Mouse (Mus musculus): ENCODE data around the gene Gfpt1. TPM values are rescaled to one million over a fixed set of nuclear protein-coding genes. Genes with fewer than 3 reads are reported as not detected.
"Not testable (repeated sequence)": the region's sequence is repeated elsewhere in the genome, so short reads cannot be mapped to it uniquely, and the experiment has no call there.

Gfpt1 gene
- total RNA-seq (2021), result 10 to 100 TPM; 32.3 to 32.7 TPM
- long read RNA-seq, experiment 1, full-length matches to known transcripts, result 17 of 25 reads
- long read RNA-seq, experiment 1, partial matches to known transcripts, result 2 of 25 reads
- long read RNA-seq, experiment 1, other reads (novel, unspliced or antisense), result 6 of 25 reads
- long read RNA-seq, experiment 2, full-length matches to known transcripts, result 16 of 25 reads
- long read RNA-seq, experiment 2, partial matches to known transcripts, result 1 of 25 reads
- long read RNA-seq, experiment 2, other reads (novel, unspliced or antisense), result 8 of 25 reads

DNA sequence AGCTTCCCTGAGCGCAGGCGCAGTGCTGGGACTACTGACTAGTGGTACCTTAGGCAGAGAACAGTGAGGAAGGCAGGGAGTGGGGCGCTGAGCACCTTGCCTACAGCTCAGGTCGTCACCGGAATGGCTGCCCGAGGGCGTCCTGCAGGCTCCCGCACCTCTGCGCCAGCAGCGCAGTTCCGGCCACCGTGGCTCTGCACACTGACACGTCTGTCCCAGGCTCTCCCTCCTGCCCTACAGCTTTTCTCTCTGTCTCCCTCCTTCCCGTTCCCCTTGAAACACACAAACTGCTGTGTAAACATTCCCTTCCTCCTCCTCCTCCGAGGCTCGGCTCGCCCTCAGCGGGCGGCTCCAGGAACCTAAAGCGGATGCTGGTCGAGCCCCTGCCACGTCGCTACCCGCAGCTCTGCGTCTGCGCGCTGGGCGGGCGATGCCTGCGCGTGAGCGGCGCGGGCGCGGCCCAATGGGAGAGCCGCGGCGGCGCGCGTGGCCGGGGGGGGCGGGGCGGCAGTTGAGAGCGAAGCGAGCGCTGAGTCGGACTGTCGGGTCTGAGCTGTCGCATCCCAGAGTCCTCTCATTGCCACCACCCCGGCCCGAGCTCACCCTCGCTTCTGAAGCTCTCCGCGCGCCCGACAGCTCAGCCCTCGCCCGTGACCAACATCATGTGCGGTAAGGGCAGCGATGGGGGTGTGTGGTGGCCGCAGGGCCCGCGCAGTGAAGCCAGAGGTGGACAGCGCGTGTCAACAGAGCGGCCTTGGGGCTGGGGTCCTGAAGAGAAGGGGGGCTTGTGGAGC, at the start of gene Gfpt1:
TSS of gene Gfpt1 (plus strand) at position 510 of the 794 bp plus-strand sequence.
- DNase-seq (ENCODE audit: low spot score), result peak; percentile 94

DNA sequence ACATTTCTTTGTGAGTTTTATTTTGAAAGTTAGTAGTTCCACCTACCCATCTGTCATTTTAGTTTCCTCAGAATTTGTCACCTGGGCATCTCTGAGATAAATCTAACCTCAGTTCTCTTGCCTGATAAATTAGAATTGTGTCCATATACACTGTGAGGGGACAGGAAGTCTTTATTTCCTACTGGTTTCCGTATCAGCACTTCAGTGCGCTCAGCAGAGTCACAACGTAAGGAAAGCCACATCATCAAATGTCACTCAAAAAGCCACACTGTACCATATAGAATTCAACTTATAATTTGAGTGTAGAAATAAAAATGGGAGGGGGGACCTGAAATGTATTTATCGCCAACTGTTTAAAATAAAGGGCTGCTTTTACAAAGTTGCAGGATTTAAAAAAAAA, 48.4 kb upstream of the Gfpt1 start:
- no peak for DNase-seq (ENCODE audit: low spot score)

DNA sequence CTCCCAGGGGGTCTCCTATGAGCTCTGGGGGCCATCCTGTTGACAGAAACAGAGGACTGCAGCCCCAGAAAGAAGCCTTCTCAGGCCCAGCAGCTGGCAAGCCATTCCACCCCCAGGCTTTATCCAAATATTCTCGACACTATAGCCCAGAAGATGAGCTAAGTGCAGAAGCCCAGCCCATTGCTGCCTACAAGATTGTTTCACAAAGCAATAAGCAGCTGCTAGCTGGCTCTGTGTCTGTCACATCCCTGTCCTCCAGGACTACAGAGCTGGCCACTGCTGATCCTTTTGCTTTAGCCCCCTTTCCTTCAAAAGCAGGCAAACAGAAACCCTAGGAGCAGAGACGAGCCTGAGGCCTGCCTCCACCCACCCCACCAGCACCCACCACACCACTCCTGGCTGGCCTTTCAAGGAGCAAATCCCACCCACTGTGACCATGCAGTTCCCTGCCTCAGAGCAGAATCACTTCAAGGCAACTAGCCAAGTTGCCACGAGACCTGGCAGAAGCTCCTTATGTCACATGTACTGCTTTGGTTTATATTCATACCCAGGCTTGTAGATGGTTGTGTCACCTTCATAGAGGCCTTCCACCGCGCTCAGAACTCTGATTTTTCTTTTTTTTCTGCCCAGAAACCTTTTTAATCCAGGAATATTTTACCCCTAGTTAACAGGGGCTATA, 45.9 kb upstream of the Gfpt1 start:
- DNase-seq (ENCODE audit: low spot score), result no peak

DNA sequence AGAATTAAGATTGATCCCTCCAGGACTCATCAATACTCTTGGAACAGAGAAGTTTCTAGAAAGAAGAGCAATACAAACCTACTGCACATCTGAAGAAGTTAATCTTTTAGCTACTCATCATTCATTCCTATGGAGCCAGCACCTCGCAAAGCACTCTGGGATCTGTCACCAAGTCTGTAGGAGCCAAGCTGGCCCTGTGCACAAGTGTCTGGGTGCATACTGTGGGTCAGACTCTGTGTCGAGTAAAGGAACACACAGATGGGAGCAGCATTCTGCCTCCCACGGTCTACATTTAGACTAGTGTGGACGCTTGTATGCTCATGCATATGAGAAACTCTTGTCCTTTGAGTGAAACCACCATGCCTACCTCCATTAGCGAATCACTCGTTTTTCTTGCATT, 45.3 kb upstream of the Gfpt1 start:
- DNase-seq (ENCODE audit: low spot score), result no peak

DNA sequence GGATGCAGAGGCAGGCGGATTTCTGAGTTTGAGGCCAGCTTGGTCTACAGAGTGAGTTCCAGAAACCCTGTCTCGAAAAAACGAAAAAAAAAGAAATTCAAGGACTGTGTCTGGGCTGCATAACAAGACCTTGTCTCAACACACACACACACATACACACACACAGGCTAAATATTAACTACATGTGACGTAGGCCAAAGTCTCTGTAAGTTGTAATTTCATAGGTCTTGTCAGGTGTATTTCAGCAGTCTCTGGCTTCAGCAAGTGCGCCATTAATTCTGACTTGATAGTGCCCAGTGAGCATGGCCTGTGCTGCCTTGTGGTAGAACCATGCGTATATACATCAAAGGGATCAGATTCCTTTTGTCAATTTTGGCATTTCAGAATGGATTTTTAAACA, 40.7 kb upstream of the Gfpt1 start:
- no peak for DNase-seq (ENCODE audit: low spot score)

DNA sequence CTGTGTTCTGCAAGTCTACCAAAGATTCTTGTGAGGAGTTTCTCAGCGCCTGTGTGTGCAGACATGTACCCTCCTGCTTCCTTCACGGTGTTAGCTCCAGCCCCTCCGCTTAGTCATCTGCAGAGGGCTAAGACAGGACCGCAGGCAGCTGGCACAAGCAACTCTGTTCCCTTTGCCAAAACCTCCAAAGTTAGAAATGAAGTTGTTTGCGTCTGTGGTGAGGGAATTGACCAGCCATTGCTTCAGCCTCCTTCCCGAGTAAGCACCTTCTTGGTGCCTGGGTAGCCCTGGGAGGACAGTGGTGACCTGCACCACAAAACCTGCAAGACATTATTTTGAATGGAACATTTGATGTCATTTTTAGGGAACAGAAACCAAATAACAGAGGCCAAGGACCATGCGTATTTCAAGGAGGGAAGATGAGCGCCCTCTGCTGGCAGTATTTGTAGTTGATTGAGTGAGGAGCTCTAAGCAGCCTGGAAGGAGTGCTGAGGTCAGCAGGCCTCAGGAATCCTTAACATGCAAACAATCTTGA, 40.1 kb upstream of the Gfpt1 start:
- DNase-seq (ENCODE audit: low spot score), result peak; percentile 89

DNA sequence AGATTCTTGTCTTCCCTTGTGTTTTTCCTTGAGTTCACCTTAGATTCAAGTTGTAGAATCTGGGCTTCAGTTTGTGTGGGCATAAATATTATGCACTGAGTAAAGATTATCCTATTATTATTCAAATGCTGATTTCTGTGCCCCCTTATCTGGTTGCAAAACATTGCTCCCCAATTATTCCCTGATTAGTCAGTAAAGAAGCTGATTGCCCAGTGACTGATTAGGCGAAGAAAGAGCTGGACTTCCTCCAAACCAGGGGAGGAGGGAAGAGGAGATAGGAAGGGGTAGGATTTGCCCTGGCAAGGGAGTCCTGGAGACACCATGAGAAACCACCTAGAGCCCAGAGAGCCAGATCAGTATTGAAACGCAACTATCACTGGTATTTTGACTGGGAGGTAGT, 38.5 kb upstream of the Gfpt1 start:
- DNase-seq (ENCODE audit: low spot score), result no peak

DNA sequence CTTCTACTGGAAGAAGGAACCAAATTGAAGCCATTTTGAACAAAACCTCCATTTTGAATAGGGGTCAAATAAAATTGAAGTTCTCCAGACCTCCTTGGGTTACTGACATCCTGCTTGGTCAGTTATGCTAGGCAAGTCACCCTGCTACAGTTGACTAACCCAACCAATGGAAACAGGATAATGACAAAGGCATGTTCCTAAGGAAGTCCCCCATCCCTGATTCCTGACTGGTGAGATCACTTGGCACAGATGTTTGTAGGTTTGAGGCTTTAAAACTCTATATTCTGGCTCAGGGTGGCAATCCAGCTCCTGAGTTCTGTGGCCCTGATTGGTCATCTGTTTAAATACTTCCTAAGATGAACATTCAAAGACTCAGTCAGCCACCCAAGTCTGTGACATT, 37.1 kb upstream of the Gfpt1 start:
- DNase-seq (ENCODE audit: low spot score), result no peak

DNA sequence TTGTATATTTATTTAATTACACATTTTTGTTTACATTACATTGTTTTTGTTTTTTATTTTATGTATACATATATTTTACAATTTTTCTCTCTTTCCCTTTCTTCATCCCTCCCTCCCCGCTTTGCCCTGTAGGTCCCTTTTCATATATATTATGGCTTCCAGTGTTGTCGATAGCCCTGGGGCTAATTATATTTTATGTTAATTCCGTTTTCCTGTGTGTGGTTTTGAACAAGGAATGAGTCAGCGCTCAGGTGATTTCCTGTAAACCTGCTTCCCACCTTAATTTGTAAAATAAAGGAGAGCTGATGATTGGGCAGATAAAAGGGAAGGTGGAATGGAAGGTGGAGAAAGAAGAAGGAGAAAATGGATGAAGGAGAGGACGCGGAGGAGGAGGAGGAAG, 33.8 kb upstream of the Gfpt1 start, which contains the start of gene Nfu1:
TSS of gene Nfu1 (plus strand) at position 350 of the 400 bp plus-strand sequence.
- DNase-seq (ENCODE audit: low spot score), result no peak

DNA sequence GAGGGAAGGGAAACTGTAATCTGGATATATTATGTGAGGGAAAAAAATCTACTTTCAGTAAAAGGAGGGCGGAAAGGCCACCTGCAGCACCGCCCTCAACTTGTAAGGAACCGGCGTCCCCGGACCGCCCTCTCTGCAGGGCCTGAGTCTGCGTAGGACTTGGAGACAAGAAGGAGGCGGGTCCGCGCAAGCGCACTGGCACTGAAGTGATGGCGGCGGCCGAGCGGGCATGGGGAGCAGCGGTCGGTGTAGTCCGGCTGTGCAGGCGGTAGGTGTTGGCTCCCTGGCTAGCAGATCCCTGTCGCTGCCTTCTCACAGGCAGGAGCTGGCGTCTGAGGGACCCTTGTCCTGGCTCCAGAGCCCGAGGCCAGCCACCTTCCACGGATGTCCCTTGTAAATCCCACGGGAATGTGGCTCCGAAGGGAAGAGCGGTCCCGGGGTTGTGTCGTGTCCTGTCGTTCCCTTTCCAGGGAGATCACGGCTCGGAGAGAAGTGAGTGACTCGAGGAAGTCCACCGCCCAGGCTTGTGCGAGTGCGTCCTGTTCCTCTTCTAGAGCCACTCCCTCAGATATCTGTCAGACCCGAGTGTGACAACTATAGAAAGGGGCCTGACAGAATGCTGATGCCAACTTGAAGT, 32.8 kb upstream of the Gfpt1 start:
- DNase-seq (ENCODE audit: low spot score), result peak; percentile 96

DNA sequence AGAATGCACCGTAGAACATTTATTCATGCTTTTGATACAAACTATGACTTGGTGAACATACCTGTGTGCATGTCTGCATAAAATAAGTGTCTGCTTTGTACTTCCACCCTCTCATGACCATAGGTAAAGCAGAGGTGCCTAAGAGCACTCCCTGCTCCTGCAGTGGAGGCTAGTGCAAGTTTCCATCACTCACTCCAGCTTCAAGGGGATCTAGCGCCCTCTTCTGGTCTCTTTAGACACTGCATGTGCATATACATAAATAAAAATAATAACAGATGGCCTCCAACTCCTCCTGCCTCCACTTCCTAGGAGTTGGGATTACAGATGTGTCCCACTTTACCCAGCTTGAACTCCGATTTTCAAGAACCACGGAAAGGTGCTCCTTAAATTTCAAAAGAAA, 25.7 kb upstream of the Gfpt1 start:
- DNase-seq (ENCODE audit: low spot score), result peak; percentile 24

DNA sequence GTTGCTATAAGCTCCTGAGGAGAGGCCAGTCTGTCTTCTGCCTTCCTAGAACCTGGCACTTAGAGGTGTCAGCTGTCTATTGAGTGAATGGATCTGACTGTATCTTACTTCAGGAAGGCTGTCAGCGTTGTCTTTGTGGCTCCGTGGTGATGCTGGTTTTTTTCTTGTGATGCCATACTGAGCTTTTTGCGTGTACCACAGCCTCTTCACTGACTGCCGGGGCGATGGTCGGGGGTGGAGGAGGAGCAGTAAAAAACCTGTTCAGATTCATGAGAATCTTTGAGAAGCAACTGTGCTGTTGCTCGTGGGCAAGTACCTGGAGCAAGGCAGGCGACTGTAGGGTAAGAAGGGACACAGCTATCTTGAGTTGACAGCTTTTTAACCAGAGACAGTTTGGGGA, 23.8 kb upstream of the Gfpt1 start:
- DNase-seq (ENCODE audit: low spot score), result no peak

DNA sequence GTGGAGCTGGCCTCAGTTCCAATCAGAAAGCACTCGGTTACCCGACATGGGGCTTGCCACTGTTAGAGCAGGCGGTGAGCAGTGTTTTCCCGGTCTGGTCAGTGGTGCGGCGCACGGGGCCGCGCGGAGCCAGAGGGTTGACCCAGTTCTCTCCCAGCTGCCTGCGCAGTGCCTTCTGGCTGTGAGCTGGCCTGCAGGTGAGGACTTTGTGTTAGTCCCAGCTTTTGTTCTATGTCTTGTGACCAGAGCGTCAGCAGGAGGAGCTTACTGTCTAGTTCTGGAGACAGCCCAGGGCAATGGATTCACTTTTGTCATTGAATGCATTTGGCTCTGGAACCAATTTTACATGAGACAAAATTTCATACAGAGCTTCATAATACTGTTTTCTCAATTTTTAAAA, 20.9 kb upstream of the Gfpt1 start:
- no peak for DNase-seq (ENCODE audit: low spot score)

DNA sequence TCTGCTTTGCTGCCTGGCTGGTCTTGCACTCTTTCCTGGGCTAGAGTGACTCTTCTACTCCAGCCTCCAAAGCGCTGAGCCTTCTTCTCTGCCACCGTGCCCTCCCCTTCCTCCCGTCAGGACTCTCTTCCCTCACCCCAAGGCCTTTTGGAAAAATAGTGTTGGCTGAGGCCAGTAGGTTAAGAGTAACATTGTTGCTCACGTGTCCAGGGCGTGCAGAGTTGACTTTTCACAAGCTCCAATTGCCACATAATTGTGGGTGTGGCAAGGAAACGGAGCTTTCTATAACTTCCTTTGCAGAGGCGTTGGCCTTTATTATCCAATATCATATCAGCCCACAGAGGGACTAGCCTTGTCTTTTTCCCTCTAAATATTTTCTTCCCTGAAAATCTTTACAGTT, 15.7 kb upstream of the Gfpt1 start:
- DNase-seq (ENCODE audit: low spot score), result no peak

DNA sequence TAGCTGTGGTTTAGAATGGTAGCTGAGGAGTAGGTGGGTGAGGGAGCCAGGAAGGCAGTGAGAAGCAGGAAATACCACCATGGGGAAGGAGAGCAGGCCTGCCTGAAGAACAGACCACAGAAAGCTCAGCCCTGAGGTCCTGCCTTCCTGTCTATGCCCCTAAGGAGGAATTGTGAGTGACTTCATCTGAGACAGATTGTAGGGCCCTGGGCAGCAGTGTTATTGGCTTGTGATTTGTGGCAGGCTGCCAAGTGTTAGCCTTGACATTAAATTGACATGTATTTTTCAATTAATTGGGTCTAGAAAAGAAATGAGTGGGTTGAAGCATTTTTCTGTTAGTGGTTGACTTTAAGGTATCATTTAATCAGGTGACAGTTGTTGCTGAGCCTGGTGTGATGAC, 13.8 kb upstream of the Gfpt1 start:
- DNase-seq (ENCODE audit: low spot score), result no peak

DNA sequence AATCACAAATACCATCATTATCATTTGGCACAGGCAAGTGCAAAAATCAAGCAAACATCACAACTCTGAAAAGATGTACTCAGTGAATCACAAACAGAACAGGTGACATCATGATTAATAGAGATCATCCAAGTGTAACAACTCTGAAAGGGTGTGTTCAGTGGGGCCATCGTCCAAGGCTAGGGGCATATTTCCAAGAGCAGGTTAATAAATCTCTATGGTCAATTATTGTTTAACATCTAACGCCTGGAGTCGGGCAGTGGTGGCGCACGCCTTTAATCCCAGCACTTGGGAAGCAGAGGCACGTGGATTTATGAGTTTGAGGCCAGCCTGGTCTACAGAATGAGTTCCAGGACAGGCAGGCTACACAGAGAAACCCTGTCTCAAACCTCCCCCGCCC, 11.3 kb upstream of the Gfpt1 start:
- DNase-seq (ENCODE audit: low spot score), result not testable (repeated sequence)

DNA sequence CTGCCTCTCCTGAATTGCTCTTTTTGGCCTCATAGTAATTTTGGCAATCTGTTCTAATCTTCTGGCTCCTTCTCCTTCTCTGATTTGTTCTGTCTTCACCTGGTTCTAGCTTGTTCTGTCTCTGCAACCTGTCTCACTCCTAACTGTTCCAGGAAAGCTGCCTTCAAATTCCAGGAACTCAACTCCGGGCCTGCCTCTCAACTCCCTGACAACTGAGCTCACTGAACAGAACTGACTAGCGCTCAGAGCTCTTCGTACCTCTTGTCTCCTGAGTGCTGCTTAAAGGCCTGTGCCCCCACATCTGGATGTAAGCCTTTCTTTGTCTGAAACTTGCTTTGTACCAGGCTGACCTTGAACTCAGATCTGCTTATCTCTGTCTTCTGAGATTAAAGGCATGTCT, 10.2 kb upstream of the Gfpt1 start:
- DNase-seq (ENCODE audit: low spot score), result no peak

DNA sequence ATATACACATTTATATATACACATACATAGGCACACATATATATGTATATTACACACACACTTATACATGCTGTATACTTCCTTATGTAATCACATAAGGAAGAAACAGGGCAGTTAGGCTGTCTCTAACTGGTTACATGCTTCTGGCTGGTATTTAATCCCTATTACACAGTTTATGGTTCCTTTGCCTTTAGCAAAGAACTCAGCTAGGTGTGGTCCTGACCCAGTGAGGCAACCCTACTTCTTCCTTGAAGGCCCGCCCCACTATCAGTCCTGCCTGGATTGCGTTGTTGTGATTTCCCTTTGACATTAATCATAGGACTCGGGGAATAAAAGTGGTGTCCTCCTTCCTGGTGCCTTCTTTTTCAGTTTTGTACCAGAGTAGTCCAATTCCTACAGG, 8.3 kb upstream of the Gfpt1 start:
- no peak for DNase-seq (ENCODE audit: low spot score)

DNA sequence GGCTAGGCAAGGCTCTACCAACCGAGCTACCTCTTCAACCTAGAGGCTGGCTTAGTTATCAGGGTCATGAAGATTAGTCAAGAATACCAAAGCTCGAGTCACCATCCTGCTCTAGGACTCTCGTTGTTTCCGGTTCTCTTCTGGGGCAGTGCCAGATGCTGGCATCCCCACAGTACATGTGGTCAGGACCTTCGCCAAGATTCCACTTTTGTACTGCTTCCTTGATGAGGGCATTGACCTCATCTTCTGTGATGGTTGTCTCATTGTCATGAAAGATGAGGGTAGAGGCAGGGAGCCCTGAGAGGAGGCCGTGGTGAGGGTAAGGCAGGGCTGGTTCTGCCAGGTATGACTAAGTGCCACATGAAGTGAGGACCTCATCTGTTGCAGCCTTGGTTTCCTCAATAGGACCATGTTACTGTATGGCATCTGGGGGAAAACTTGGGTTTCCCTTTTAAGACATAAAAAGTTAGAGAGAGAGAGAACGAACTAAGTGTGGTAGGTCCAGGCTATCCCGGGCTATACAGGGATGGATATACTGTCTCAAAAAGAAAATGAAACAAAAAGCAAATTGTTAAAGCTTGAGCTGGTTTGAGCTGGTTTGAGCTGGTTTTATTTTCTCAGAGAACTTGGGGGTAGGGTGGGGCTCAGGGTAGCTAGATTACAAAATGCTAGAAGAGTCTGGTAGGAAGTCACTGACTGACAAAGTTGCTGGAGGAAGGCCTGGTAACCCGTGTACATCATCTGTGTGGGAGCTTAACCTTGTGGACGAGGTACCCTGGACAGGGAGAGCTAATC, 4.6 kb upstream of the Gfpt1 start:
- no peak for DNase-seq (ENCODE audit: low spot score)

DNA sequence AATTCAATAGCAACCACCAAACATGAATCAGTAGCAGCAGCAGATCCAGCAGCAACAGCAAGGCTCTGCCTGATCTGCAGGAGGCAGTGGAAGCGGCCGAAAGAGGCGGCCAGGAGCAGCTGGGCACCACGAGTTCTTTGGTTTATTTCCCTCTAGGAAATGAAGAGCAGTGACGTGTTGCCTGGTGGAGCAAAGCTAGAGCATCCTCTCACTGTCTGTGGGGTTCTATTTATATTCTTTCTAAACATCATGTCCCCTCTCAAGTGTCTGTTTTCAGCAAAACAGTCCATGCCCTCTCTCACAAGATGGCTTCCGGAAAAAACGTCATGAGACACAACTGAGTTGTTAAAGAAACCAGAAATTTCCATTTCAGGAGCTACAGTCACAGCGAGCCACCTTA, 3.5 kb upstream of the Gfpt1 start:
- no peak for DNase-seq (ENCODE audit: low spot score)

DNA sequence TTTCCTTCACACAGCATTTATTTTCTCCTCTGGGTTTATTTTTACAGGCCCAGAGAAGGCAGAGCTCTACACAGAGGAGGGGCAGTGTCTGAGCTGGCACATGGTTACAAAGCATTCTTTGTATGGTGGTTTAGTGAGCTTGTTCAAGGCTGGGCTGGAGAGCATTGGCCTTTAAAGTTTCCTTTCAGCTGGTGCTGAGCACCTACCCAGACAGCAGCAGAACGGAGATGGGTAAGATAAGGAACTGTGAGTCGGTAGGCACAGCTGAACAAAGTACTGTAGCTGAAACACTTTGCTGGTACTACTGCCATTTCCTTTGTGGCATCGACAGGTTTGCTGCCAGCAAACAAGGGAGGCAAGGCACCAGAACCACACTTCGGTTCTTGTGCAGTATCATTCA, 1.7 kb upstream of the Gfpt1 start:
- DNase-seq (ENCODE audit: low spot score), result no peak

Measured in gastrocnemius, adult 18-20 months (tissue).